Mouse (Mus musculus) adipocyte (in vitro differentiated cells): ENCODE measurements around the gene Rundc1.
"Not testable (repeated sequence)": the region's sequence is repeated elsewhere in the genome, so short reads cannot be mapped to it uniquely, and the experiment has no call there.

Experiments used
- DNase-seq: peaks from one replicate; pipeline ENCODE4 v3.0.0-alpha.2; 2016; ENCODE audit warnings: low spot score

Gene Rundc1

DNA sequence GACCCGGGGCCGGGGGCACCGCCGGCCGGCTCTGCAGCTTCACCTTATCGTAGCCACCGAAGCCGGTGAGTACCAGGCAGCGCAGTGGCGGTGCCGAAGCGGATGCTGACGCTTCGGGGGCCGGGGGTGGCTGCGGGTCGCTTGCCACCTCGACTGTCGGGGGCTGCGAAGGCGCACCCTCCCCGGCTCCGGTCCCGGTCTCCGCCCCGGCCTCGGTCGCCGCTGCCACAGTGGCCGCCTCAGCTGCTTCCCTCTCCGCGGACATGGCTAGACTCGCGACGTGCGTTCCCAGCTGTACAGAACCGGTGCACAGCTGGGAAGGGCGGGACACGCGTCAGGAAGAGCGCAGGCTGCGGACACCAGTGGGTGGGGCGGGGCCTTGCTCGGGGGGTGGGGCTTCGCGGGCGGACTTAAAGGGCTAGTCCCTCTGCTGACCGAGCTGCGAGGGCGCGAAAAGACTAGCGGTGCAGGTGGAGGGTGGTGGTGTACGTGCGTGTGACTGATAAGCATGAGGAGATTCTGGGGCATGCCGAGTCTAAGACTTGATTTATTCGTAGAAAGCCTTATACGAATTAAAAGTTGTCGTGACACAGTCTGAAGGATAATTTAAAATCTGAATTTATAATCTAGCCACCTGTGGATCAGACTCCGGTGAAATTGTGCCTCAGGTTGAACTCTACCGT lies 41.1 kb downstream of the Rundc1 start, which contains the start of gene Vat1:
Gene Vat1 (minus strand): TSS at position 362 of the 683 bp plus-strand sequence.
- peak; percentile 84 for DNase-seq

DNA sequence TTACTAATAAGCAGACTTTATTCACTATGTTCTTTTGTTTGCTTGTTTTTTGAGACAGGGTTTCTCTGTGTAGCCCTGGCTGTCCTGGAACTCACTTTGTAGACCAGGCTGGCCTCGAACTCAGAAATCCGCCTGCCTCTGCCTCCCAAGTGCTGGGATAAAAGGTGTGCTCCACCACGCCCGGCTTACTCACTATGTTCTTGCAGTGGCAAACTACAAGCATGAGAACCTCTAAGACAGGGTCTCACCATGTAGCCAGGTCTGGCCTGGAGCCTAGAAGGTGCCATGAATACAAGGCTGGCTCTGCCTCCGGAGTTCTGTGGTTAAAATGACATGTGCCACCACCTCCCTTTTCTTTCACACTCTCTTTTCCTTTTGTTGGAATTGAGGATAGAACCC lies 41.7 kb downstream of the Rundc1 start:
- not testable (repeated sequence) for DNase-seq

DNA sequence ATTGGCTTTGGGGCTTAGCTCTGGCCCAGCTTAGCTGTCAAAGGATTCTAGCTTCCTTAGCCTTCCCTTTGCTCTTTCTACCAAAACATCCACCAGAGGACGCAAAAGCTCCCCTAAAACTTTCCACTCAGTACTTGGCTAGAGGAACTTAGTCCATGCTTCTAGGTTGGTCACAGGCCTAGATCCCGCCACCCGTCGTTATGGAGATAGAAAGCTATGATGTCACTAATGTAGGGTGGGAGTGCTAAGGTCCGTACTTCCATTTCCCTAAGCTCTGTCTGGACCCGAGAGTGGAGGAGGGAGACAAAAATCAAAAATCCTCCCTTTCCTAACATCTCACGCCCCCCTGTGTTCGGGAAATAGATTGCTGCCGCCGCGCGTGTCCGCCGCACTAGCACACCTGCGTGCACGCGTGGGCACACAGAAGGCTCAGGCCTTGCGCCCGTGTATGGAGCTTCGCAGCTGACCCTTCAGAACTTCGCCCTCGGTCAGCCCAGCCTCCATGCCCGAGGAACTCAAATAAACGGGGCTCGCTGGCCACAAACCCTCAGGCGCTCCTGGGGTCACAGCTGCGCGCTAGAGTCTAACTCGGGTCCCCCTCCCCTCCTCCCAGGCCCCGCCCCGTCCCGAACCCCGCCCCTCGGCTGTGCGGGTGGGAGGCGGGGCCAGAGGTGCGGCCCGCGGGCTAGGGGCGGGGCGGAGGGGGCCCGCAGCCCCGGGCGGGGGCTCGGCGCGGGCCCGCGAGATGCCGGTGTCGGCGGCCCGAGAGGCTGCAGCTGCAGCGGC lies 42.8 kb downstream of the Rundc1 start:
- DNase-seq, result peak; percentile 92

DNA sequence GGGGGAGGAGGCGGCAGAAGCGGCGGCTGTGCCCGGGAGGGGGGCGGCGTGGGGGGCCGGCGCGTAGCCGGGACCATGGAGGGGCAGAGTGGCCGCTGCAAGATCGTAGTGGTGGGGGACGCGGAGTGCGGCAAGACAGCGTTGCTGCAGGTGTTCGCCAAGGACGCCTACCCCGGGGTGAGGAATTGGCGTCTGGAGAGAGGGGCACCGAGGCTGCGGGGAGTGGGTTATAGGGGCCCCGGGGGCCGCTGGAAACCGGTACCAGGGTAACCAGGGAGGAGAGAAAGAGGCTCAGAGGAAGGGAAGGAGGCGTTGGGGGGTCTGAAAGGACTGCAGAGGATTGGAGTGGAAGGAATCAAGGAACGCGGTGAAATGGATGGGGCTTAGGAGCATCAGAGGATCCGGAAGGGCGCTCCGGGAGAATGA lies 43.4 kb downstream of the Rundc1 start:
- DNase-seq, result no peak

DNA sequence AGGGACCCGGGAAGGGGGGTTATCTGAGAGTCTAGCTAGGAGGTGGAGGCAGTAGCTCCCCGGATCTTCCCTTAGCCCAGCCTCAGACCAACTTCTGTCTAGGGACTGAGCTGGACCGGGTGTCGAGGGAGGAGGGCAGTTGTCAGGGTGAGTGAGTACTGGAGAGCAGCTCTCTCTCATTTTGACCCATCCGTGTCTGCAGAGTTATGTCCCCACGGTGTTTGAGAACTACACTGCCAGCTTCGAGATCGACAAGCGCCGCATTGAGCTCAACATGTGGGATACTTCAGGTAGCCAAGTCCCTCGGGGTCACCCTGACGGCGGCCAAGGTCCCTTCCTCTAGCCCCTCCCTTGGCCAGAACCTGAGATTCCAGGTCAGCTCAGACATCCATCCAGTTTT lies 43.8 kb downstream of the Rundc1 start:
- DNase-seq, result no peak

DNA sequence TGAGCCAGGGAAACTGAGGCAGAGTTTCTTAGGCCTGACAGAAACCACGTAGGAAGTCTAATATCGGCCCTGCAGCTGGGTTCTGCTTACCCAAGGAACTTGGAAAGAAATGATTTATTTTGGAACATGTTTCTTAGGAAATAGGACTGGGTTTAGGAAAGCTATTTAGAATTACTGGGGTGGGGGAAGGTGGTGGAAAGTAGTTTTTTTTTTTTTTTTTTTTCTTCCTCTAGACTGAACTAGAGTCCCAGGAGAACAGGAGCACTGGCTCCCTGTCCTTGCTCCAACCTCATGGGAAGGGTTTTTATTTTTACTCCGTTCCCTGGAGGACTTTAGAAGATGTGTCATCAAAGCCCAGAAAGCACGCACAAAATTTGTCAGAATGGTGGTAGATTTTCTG lies 44.3 kb downstream of the Rundc1 start:
- DNase-seq, result peak; percentile 34

DNA sequence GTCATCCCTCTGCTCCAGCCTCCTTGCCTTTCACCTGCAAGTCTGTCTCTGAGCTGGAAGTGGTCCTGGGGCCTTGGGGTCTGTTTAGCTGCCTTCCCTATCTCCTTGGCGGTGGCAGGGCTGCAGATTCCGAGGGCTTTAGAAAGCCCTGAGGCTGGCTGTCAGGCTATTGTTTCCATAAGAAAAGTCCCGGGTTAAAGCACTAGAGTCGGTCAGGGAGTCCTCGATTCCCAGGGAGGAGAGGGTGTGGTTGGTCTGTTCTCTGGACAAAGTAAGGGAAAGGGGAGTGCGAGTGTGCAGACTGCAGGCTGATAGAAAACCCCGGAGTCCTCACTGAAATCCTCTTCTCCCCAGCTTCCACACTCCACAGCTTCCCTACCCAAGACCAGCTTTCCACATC lies 45.3 kb downstream of the Rundc1 start:
- peak; percentile 37 for DNase-seq

DNA sequence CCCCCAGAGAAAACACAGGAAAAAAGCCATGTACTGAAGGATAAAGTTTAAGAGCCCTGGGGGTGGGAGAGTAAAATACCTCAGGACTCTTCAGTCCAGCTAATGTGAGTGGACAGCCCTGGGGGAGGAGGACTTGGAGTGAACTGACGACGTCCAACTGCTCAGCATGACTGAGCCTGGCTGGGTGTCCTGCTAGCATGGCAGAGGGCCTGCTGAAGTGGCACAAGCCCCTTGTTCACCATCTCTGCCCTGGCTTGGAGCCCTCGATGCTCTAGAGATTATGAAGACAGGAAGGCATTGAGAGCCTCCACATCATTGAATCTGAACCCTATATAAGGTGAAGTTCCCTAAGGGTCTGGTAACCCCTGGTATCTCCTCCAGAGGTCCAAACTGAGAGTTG lies 47.0 kb downstream of the Rundc1 start:
- DNase-seq, result peak; percentile 46

DNA sequence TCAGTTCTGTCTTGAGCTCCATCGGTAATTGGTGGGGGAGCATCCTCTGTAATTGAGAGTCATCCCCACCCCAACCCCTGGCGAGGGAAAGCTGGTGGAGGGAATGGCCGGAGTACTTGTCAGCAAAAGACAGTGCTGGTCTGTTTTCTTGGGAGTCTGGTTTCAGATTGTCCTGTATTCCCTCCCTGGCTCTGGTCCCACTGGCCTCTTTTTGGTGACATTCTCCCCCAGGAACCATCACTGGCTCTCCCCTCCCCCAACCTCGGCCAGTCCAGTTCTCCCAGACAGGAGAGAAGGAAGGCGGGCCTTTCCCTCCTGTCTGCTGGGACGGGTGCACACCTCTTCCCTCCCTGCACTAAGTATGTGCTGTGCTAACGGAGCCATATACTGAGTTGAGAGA lies 47.5 kb downstream of the Rundc1 start:
- no peak for DNase-seq

DNA sequence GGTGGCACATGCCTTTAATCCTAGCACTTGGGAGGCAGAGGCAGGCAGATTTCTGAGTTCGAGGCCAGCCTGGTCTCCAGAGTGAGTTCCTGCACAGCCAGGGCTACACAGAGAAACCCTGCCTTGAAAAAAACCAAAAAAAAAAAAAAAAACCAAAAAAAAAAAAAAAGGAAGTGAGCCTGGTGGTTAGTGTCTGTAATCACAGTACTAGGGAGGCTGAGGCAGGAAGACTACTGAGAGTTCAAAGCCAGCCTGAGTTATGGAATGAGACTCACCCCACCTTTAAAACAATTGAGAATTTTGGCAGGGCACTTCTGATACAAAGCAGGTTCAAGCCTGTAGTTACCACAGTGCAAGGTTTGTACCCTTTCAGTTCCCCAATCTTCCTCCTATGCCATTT lies 48.8 kb downstream of the Rundc1 start:
- DNase-seq, result not testable (repeated sequence)

DNA sequence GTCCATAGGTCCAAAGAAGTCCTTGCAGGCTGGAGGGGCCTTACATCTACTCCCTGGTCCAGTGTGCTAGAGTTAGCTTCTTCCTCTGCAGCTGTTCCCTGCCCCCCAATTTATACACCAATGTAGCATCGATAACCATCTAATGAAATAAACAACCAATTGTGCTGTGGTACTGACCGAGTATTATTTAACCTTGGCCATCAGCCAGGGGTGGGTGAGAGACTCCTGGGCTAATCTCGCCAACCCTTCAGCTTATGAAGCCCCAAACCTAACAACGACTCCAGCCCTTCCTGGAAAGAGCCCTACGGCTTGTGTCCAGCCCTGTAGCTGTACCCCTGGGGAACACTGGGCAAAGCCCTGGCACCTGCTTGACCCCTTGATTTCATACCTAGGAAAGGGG lies 49.4 kb downstream of the Rundc1 start:
- DNase-seq, result no peak

DNA sequence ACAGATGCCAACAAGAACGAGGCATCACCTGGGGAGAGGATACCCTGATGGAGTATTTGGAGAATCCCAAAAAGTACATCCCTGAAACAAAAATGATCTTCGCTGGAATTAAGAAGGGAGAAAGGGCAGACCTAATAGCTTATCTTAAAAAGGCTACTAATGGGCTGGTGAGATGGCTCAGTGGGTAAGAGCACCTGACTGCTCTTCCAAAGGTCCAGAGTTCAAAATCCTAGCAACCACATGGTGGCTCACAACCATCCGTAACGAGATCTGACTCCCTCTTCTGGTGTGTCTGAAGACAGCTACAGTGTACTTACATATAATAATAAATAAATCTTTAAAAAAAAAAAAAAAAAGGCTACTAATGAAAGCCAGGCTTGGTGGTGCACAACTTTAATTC lies 51.5 kb downstream of the Rundc1 start:
- DNase-seq, result not testable (repeated sequence)

DNA sequence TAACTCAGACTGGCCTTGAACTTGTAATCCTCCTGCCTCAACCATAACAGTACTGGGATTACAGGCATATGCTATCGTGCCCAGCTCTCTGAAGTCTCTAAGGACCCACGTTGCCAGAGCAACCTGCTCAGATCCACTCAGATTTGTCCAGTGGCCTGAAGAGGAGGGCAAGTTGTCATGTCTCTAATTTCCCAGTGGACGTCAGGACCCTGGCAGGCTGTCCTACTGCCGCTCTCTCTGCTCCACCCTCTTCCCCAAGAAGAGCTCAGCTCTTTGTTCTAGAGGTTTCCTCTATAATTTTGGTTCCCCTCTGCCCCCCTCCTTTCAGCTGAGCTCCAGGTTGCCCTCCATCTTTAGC lies 52.3 kb downstream of the Rundc1 start:
- DNase-seq, result no peak

DNA sequence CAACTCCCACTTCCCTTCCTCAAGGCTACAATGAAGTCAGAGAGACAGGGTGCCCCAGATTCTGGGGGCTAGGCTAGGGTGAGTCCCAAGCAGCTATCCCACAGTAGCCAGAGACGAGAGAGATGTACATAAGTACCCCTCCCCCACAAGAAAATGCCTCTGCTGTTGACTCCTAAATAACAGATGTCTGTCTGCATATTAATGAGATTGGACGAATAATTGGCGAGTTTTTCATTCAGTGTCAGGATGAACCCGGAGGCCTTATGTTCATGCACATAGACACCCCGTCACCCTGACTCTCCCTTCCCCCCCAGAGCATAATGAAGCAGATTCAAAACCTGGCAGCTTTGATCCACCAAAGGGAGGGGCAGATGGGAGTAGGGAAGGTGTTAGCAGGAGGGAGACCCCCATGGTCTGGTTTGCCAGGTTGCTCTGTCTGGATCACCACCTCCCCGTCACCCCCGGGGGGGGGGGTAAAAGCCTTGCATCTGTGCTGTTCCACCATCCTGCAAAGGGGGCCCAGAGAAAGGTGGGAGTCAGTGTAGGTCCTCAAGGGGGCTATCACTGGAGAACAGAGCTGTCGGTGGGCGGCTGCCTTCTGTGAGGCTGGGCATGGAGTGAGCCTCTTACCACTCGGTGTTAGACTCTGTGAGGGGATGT lies 52.8 kb downstream of the Rundc1 start:
- DNase-seq, result no peak

DNA sequence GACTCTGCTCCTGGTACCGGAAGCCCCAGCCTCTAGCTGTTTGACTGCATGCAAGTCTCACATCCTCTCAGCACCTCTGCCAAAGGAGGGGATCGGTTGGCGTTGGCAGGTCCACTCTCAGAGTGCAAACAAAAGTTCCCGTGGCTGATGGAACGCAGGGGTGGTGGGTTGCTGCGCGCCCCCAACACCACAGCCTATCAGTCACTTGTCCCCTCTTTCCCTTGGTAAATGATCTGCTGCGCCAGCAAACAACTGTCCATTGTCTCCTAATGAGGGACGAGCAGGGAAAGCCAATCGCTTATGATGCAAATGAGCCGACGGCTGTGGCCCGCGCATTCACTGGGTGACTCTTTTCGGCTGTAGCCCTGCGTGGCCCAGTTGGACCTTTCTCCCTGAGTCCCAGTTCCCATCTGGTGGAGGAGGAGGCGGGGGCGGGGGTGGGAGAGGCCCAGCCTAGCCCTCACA lies 54.3 kb downstream of the Rundc1 start:
- no peak for DNase-seq

DNA sequence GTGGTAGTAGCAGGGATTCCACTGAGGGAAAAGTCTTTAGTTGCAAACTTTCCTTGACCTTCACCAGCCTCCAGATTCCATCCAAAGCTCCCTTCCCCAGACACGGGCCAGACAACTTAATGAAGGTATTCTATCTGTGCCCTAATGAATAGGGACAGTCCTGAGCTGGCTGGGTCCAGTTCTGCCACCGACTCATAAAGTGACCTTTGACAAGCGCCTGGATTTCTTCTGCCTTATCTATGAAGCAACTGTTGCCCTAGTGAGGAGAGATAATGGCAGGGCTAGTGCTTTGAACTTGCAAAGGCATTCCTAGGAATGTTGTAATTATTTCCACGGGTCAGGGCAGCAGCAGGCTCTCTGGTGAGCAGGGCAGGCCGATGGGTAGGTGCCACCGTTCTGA lies 56.0 kb downstream of the Rundc1 start:
- no peak for DNase-seq

DNA sequence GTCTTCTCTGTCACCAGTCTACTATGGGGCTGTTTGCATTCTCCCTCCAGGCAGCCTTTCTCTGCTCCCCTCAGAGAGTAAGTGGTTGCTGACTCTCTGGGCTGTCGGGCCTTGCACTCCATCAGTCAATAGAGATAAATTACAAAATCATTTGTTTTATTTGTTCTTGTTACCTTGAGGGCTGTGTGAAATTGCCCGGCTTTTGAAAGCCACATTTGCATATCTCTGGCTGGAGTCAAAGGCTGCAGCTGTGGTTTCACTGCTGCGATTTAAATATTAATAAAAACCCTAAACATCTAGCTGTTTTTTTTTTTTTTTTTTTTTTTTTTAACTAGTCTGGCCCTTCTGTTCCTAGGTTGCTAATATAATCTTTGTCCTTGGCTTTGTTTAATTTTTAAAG lies 58.9 kb downstream of the Rundc1 start:
- DNase-seq, result no peak

DNA sequence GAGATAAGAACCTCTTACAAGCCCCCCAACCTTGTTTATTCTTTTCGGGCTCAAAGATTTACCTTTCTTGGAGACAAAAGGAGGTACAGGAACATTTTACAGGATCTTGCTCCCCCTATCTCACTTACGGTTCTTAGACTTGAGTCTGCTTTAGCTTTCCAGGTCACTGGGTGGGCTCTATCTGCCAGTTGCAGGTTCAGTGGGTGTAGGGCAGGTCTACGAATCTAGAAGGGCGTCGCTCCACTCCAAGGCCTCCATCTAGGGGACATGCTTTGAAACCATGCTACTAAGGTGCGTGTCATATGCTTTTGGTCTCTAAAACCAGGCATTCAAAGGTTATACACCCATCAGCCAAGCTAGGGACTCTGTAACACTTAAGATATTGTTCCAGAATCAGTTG lies 59.4 kb downstream of the Rundc1 start:
- DNase-seq, result no peak

DNA sequence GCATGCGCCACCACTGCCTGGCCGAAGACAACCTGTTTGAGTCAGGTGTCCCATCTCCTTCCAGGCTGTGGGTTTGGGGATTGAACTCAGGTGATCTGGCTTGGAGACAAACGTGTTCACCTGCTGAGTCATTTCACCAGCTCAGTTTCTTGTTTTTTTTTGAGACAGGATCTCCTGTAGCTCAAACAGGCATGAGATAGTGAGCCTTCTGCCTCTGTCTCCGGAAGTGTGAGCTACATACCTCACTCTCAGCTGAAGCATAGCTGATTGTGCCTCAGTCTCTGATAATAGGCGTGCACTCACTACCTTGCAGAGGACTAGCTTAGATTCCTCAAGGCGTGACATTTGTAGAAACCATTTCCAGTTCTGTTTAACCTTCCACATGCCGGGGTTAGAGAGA lies 59.9 kb downstream of the Rundc1 start:
- no peak for DNase-seq
